Comparison of ENCODE assay signal across 8 mouse cellular contexts in genomic region chr4:81669181-81669580, GRCm38 (mm10).
DNase-seq lines count a peak whose midpoint lies in the region; TF ChIP-seq lines count a peak whose summit lies in the region.

No protein-coding gene starts in this region.

- peak; percentile 26 for DNase-seq in adrenal gland, postnatal 14 days
- DNase-seq in adrenal gland, postnatal 4 days (ENCODE audit: low spot score in 2 of 2): no peak
- peak; percentile 50 for DNase-seq in lung, postnatal 10 days
- DNase-seq in lung, postnatal 25 days (ENCODE audit: low spot score): no peak
- peak; percentile 38 for DNase-seq in gastrocnemius, adult 2 months
- peak; percentile 9 for DNase-seq in lung, postnatal 14 days
- no peak for DNase-seq in layer of hippocampus, adult 2 months (ENCODE audit: low spot score in 2 of 2)
- no peak for DNase-seq in frontal cortex, postnatal 25 days (ENCODE audit: low spot score in 2 of 2)

- intact Hi-C loops in gastrocnemius, adult 2 months (cut with DNase I): no loop called here

- no peak overlapping the region for H3K27ac ChIP-seq in gastrocnemius, adult 2 months
- no peak overlapping the region for H3K27ac ChIP-seq in layer of hippocampus, adult 2 months

- no peak for TF ChIP-seq CTCF in gastrocnemius, adult 2 months (IDR thresholded peaks at IDR 0.05)
- TF ChIP-seq CTCF in layer of hippocampus, adult 2 months (conservative IDR thresholded peaks at IDR 0.05): no peak

- H3K4me3 ChIP-seq in gastrocnemius, adult 2 months: no peak overlapping the region
- H3K4me3 ChIP-seq in layer of hippocampus, adult 2 months: no peak overlapping the region

Comparison
In these comparisons a context has a peak if more than half of its experiments do, and no peak if none do; other contexts are left out.
1. DNase-seq: peak in adrenal gland, postnatal 14 days (single experiment), lung, postnatal 10 days (single experiment), gastrocnemius, adult 2 months (single experiment) and lung, postnatal 14 days (single experiment); none in adrenal gland, postnatal 4 days (0 of 2), lung, postnatal 25 days (single experiment), layer of hippocampus, adult 2 months (0 of 2) and frontal cortex, postnatal 25 days (0 of 2).